Mouse (Mus musculus) heart, postnatal 0 days (tissue): ENCODE results near the gene 1810037I17Rik. TPM values are rescaled to one million over a fixed set of nuclear protein-coding genes. Genes with fewer than 3 reads are reported as not detected.

Experiments
- ATAC-seq: fragments of 200-750 bp; cut with Nextera tagmentation; 2 replicates; pipeline ENCODE4 v1.8.0; 2017; ENCODE audit warnings: low read depth, moderate number of reproducible peaks, moderate library complexity; ENCODE audit not compliant: insufficient read depth
- DNase-seq: peaks from one replicate; pipeline ENCODE4 v3.0.0-alpha.2; 2016; ENCODE audit warnings: low spot score
- H3K27ac ChIP-seq: fragments of 300-500 bp; sonication (generic); 2 replicates; pipeline ENCODE4 v1.5.1; 2014; ENCODE audit warnings: low read depth, mild to moderate bottlenecking
- H3K27me3 ChIP-seq: fragments of 300-500 bp; sonication (generic); 2 replicates; pipeline ENCODE4 v1.6.1; 2014; ENCODE audit warnings: low read length, mixed read lengths; ENCODE audit not compliant: control insufficient read depth, insufficient read depth
- H3K36me3 ChIP-seq: fragments of 300-500 bp; sonication (generic); replicated peaks from 2 replicates; pipeline ENCODE4 v1.6.1; 2014; ENCODE audit warnings: low read length, mixed read lengths; ENCODE audit not compliant: control insufficient read depth, insufficient read depth
- H3K4me1 ChIP-seq: fragments of 300-500 bp; sonication (generic); 2 replicates; pipeline ENCODE4 v1.6.1; 2014; ENCODE audit warnings: antibody characterized with exemption; ENCODE audit not compliant: control insufficient read depth, insufficient read depth
- H3K4me2 ChIP-seq: fragments of 300-500 bp; sonication (generic); 2 replicates; pipeline ENCODE4 v1.6.1; 2014; ENCODE audit warnings: low read depth, mild to moderate bottlenecking, low read length, moderate library complexity
- H3K4me3 ChIP-seq: fragments of 300-500 bp; sonication (generic); 2 replicates; pipeline ENCODE4 v1.5.1; 2014; ENCODE audit warnings: low read depth, low read length
- H3K9ac ChIP-seq: fragments of 300-500 bp; sonication (generic); replicated peaks from 2 replicates; pipeline ENCODE4 v1.6.1; 2014; ENCODE audit warnings: low read depth, low read length, mixed read lengths
- H3K9me3 ChIP-seq: fragments of 300-500 bp; sonication (generic); replicated peaks from 2 replicates; pipeline ENCODE4 v1.6.1; 2016; ENCODE audit warnings: low read length; ENCODE audit not compliant: control insufficient read depth
- CTCF ChIP-seq: IDR thresholded peaks from 2 replicates; pipeline ENCODE4 v1.5.1; 2016; ENCODE audit warnings: antibody characterized with exemption, control low read depth, low read depth
- EP300 ChIP-seq: IDR thresholded peaks from 2 replicates; pipeline ENCODE4 v1.6.1; 2016; ENCODE audit warnings: antibody characterized with exemption, low read depth
- WGBS: fragments of 180-500 bp; shearing (Covaris S2); extraction: QIAGEN DNeasy Blood & Tissue Kit; methylation state at CpG from one replicate; pipeline ENCODE4 v1.1.7; 2014; 5-methylcytosine and 5-hydroxymethylcytosine counted together
- polyA plus RNA-seq: library from polyadenylated mRNA; unstranded; fragments of >200 nt; fragmentation: Nextera tagmentation; extraction: Ambion mirVana; gene quantifications from 2 replicates; pipeline ENCODE4 v1.2.1, GENCODE M21; 2015
- total RNA-seq: library from RNA; depleted of rRNA; stranded (reverse); fragments of >200 nt; gene quantifications from 2 replicates; pipeline ENCODE4 v1.2.3, GENCODE M21; 2014; ENCODE audit warnings: low replicate concordance

1810037I17Rik gene
- total and polyA plus RNA-seq, 2 experiments from 2014 or later: 61.3 to 112 TPM

DNA sequence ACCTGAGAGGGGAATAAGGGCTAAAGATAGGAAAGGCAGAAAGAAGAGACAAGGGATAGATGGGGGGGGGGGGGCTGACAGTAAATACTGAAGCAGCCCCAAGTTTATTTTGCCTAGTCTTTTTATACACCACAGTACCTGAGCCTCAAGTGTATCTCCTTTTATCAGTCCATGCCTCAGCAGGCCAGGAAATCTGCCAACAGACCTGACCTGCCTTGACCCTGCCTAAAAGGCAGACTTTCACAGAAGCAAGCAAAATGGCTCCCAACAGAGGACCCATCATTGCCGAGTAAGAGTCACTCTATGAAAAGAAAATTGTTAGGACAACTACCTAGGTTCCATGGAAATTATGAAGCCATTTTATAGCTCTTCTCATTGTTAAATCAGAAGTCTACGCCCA is 16.2 kb upstream of the 1810037I17Rik start:
- no peak overlapping the region for H3K4me3 ChIP-seq
- no peak for ATAC-seq

GRCm38 (mm10) chr3:122915493-122915892 is 8.5 kb upstream of the 1810037I17Rik start:
- Histone ChIP-seq H3K4me1 (no peaks in the 10 kb centered on the region), H3K36me3 (no peaks in the 10 kb centered on the region), H3K9ac (no peak overlapping the region), H3K27me3 (no peaks in the 10 kb centered on the region), H3K9me3 (no peaks in the 10 kb centered on the region), H3K4me3 (no peak overlapping the region), H3K27ac (no peak overlapping the region), H3K4me2 (no peak overlapping the region)
- DNase-seq (no peak), ATAC-seq (no peak)
- 71% methylated on average over 5 of the region's 5 CpGs for WGBS
- TF ChIP-seq EP300: no peak
- no peak for TF ChIP-seq CTCF

More for the DNA sequence above, 16.2 kb upstream of the 1810037I17Rik start:
- DNase-seq: no peak
- Histone ChIP-seq H3K27ac (no peak overlapping the region), H3K36me3 (no peaks in the 10 kb centered on the region), H3K27me3 (no peaks in the 10 kb centered on the region), H3K4me2 (no peak overlapping the region), H3K4me1 (no peaks in the 10 kb centered on the region), H3K9me3 (no peaks in the 10 kb centered on the region), H3K9ac (no peak overlapping the region)
- 81% methylated on average over 2 of the region's 2 CpGs for WGBS
- TF ChIP-seq EP300 (no peak), CTCF (no peak)

GRCm38 (mm10) chr3:122916191-122916680 is 7.8 kb upstream of the 1810037I17Rik start:
- ATAC-seq: no peak
- Histone ChIP-seq H3K9ac (no peak overlapping the region), H3K4me3 (no peak overlapping the region), H3K27me3 (no peaks in the 10 kb centered on the region), H3K9me3 (no peaks in the 10 kb centered on the region), H3K36me3 (no peaks in the 10 kb centered on the region), H3K27ac (no peak overlapping the region), H3K4me2 (no peak overlapping the region), H3K4me1 (no peaks in the 10 kb centered on the region)
- no peak for TF ChIP-seq CTCF
- TF ChIP-seq EP300: no peak
- WGBS: 72% methylated on average over 6 of the region's 6 CpGs
- no peak for DNase-seq

- Histone ChIP-seq H3K27ac (no peak overlapping the region), H3K4me2 (no peak overlapping the region), H3K4me3 (no peak overlapping the region), H3K27me3 (no peaks in the 10 kb centered on the region), H3K4me1 (no peaks in the 10 kb centered on the region), H3K9ac (no peak overlapping the region), H3K9me3 (no peaks in the 10 kb centered on the region), H3K36me3 (no peaks in the 10 kb centered on the region)
- DNase-seq (no peak), ATAC-seq (no peak)
- TF ChIP-seq EP300 (no peak), CTCF (no peak)
- WGBS: 57% methylated on average over 2 of the region's 2 CpGs
These were observed 5.3 kb upstream of the 1810037I17Rik start for GRCm38 (mm10) chr3:122918672-122919071.

GRCm38 (mm10) chr3:122919260-122919659 is 4.7 kb upstream of the 1810037I17Rik start, which contains the start of gene Gm10959:
Gm10959 (minus strand) TSS chr3:122919360.
- ATAC-seq: no peak

More at GRCm38 (mm10) chr3:122919260-122919659, 4.7 kb upstream of the 1810037I17Rik start, which contains the start of gene Gm10959:
- H3K36me3 ChIP-seq: no peaks in the 10 kb centered on the region
- no peak within 1 kb of the TSS for H3K9ac ChIP-seq
- no peaks in the 10 kb centered on the region for H3K27me3 ChIP-seq
- WGBS: 84% methylated on average over 8 of the region's 8 CpGs
- no peaks in the 10 kb centered on the region for H3K9me3 ChIP-seq
- H3K4me1 ChIP-seq: no peaks in the 10 kb centered on the region
- no peak for DNase-seq
- no peak within 1 kb of the TSS for H3K27ac ChIP-seq
- no peak within 1 kb of the TSS for H3K4me2 ChIP-seq
- no peak for TF ChIP-seq EP300
- TF ChIP-seq CTCF: no peak
- H3K4me3 ChIP-seq: no peak within 1 kb of the TSS
